7 mouse cellular contexts compared by ENCODE assay signal in the genomic region with DNA sequence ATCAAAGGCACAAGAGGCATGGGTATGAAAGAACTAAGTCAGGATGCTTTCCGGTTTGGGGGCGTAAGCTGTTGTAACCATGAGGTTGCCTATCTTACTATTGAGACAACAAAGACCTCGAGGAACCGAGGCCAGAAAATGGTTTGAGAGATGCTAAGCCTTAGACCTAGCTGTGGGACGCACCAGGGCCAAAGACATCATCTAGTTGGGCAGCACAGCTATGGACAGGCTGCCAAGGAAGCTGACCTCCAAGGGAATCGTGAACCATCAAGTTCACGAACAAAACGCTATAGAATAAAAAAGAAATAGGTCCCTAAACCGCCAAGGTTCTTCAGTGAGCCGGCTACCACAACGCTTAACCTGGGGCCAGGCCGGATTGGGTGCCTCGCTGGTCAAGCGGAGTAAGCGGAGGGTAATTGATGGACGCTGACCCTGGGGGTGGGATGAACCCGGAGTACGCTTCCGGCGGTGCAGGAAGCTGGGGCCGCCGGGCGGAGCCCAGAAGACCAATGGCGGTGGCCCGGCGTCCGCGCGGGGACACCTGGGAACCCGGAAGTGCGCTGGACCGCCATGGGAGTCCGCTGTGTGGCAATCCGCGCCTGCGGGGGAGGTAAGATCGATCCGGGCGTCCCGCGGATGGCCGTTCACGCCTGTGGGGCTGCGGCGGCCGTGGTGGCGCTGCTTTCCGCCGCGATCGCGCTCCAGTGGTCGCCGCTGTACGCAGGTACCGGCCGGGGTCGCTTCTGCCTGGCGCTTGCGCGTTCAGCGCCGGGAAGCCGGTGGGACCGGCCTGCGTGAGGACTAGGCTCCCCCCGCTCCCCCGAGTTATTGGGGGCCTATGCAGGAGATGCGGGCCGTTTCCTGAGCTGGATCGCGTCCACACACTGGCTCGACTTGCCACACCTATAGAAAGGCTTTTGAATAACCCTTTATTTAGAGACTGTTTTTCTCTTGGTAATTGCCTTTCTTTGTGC. TPM values are rescaled to one million over a fixed set of nuclear protein-coding genes. Genes with fewer than 3 reads are reported as not detected.
DNase-seq lines count a peak whose midpoint lies in the region; ATAC-seq and TF ChIP-seq lines count a peak whose summit lies in the region.

Gene Naxd (plus strand): TSS at position 490 of the 974 bp plus-strand sequence.

- TF ChIP-seq CTCF in intestine, postnatal 0 days (IDR thresholded peaks at IDR 0.05; ENCODE audit: low read depth): no peak

- H3K9me3 ChIP-seq in intestine, postnatal 0 days (ENCODE audit: control insufficient read depth): no peaks in the 10 kb centered on the region
- no peaks in the 10 kb centered on the region for H3K9me3 ChIP-seq in limb, embryonic 11.5 days (ENCODE audit: control insufficient read depth, low read length)
- no peaks in the 10 kb centered on the region for H3K9me3 ChIP-seq in midbrain, embryonic 14.5 days (ENCODE audit: control insufficient read depth, low read length)

- H3K36me3 ChIP-seq in intestine, postnatal 0 days (ENCODE audit: control insufficient read depth, insufficient read depth): peaks cover 6% of the 10 kb centered on the region
- H3K36me3 ChIP-seq in limb, embryonic 11.5 days (ENCODE audit: control insufficient read depth, insufficient read depth, low read length): peaks cover under 1% of the 10 kb centered on the region; the same call in 1 of the 2 replicates
- 0 out of 2 replicates have a peak, but pooled peaks cover 2% of the 10 kb centered on the region for H3K36me3 ChIP-seq in midbrain, embryonic 14.5 days (ENCODE audit: control insufficient read depth, insufficient read depth, low read length)

- peak within 1 kb of the TSS; percentile 75 for H3K4me2 ChIP-seq in intestine, postnatal 0 days (replicated peaks; ENCODE audit: low read depth)
- peak within 1 kb of the TSS; percentile 73 for H3K4me2 ChIP-seq in limb, embryonic 11.5 days (ENCODE audit: low read depth, severe bottlenecking)
- H3K4me2 ChIP-seq in midbrain, embryonic 14.5 days (ENCODE audit: low read length): peak within 1 kb of the TSS; percentile 65

- H3K27ac ChIP-seq in intestine, postnatal 0 days (ENCODE audit: low read depth, low read length): peak within 1 kb of the TSS; percentile 71
- 0 out of 2 replicates have a peak within 1 kb of the TSS, but pooled peaks have one; percentile 36 for H3K27ac ChIP-seq in limb, embryonic 11.5 days (replicated peaks; ENCODE audit: low read depth, low read length)
- peak within 1 kb of the TSS; percentile 88 for H3K27ac ChIP-seq in midbrain, embryonic 14.5 days (replicated peaks; ENCODE audit: low read depth, low read length)

- DNase-seq in adrenal gland, postnatal 10 days: peak; percentile 94
- peak; percentile 93 for DNase-seq in embryo, embryonic 9.5 days (ENCODE audit: extremely low spot score)
- no peak for DNase-seq in gonadal fat pad, adult 2 months (ENCODE audit: low read depth)
- DNase-seq in limb, embryonic 11.5 days (ENCODE audit: low spot score): peak; percentile 91
- peak; percentile 96 for DNase-seq in midbrain, embryonic 14.5 days
- DNase-seq in spleen, adult 18-20 months: peak; percentile 77 to 85

- 0 out of 2 replicates have a peak, but pooled peaks cover 5% of the 10 kb centered on the region for H3K4me1 ChIP-seq in intestine, postnatal 0 days (replicated peaks; ENCODE audit: control insufficient read depth, insufficient read depth, low read length)
- peaks cover 4% of the 10 kb centered on the region; the same call in 1 of the 2 replicates for H3K4me1 ChIP-seq in limb, embryonic 11.5 days (ENCODE audit: control insufficient read depth, insufficient read depth, low read length)
- H3K4me1 ChIP-seq in midbrain, embryonic 14.5 days (ENCODE audit: control insufficient read depth, insufficient read depth, low read length): peaks cover 10% of the 10 kb centered on the region; the same call in 1 of the 2 replicates

- 3% methylated on average over 73 of the region's 73 CpGs for WGBS in intestine, postnatal 0 days
- 4% methylated on average over 73 of the region's 73 CpGs for WGBS in limb, embryonic 11.5 days
- WGBS in midbrain, embryonic 14.5 days: 3% methylated on average over 65 of the region's 73 CpGs

- peak within 1 kb of the TSS; percentile 80 for H3K9ac ChIP-seq in intestine, postnatal 0 days (ENCODE audit: low read depth, low read length)
- H3K9ac ChIP-seq in limb, embryonic 11.5 days (ENCODE audit: low read length): peak within 1 kb of the TSS; percentile 87
- H3K9ac ChIP-seq in midbrain, embryonic 14.5 days (replicated peaks; ENCODE audit: low read length): peak within 1 kb of the TSS; percentile 80

- no peaks in the 10 kb centered on the region for H3K27me3 ChIP-seq in intestine, postnatal 0 days (replicated peaks; ENCODE audit: control insufficient read depth, insufficient read depth, low read length)
- H3K27me3 ChIP-seq in limb, embryonic 11.5 days (ENCODE audit: control insufficient read depth, insufficient read depth, low read length): no peaks in the 10 kb centered on the region
- 0 out of 2 replicates have a peak, but pooled peaks cover 4% of the 10 kb centered on the region for H3K27me3 ChIP-seq in midbrain, embryonic 14.5 days (ENCODE audit: control insufficient read depth, insufficient read depth, low read length)

- ATAC-seq in intestine, postnatal 0 days: peak; percentile 97
- peak; percentile 90 for ATAC-seq in limb, embryonic 11.5 days (ENCODE audit: insufficient number of reproducible peaks, low FRiP score, low TSS enrichment, low read depth)
- peak; percentile 95 for ATAC-seq in midbrain, embryonic 14.5 days (ENCODE audit: low FRiP score, low TSS enrichment)

- peak within 1 kb of the TSS; percentile 77 for H3K4me3 ChIP-seq in intestine, postnatal 0 days (ENCODE audit: low read depth, low read length)
- H3K4me3 ChIP-seq in limb, embryonic 11.5 days (ENCODE audit: low read depth, low read length): peak within 1 kb of the TSS; percentile 95
- peak within 1 kb of the TSS; percentile 79 for H3K4me3 ChIP-seq in midbrain, embryonic 14.5 days (replicated peaks; ENCODE audit: low read depth, low read length)

RNA-seq across cellular contexts. Expression of gene Naxd, which starts in this region (rescaled TPM):
- total RNA-seq in adrenal gland, postnatal 10 days (2021): 10 to 100 TPM; 60.9 to 63.3 TPM
- polyA plus RNA-seq in gonadal fat pad, adult 2 months (2012; rRNA removed): 186 and 189 TPM in 2 replicates
- 82.8 and 83.5 TPM in 2 replicates for polyA plus RNA-seq in intestine, postnatal 0 days (2015; fragmentation: Nextera tagmentation; extraction: Ambion mirVana)
- polyA plus RNA-seq in limb, embryonic 11.5 days (2014; fragmentation: Nextera tagmentation; extraction: Ambion mirVana): 94.7 and 107 TPM in 2 replicates
- polyA plus RNA-seq in midbrain, embryonic 14.5 days (2014; fragmentation: Nextera tagmentation; extraction: Ambion mirVana): 130 and 150 TPM in 2 replicates

Comparison
In these comparisons a context has a peak if more than half of its experiments do, and no peak if none do; other contexts are left out.
1. H3K27ac ChIP-seq: peak in every context shown above with its lines; median percentile 88 in midbrain, embryonic 14.5 days; 71 in intestine, postnatal 0 days; 36 in limb, embryonic 11.5 days.